Mouse (Mus musculus) stomach, postnatal 0 days (tissue): ENCODE measurements around the gene Ppme1. TPM values are rescaled to one million over a fixed set of nuclear protein-coding genes. Genes with fewer than 3 reads are reported as not detected.
A peak's percentile ranks its signal among the peaks of the same experiment; 100 is the strongest.

Source experiments
- ATAC-seq: fragments of 200-750 bp; cut with Nextera tagmentation; 2 replicates; pipeline ENCODE4 v1.8.0; 2017; ENCODE audit not compliant: low FRiP score, low TSS enrichment
- DNase-seq: peaks from one replicate; pipeline ENCODE4 v3.0.0-alpha.2; 2016; ENCODE audit warnings: low spot score
- H3K27ac ChIP-seq: fragments of 300-500 bp; sonication (generic); replicated peaks from 2 replicates; pipeline ENCODE4 v1.5.1; 2014; ENCODE audit warnings: mild to moderate bottlenecking, control low read depth
- H3K27me3 ChIP-seq: fragments of 300-500 bp; sonication (generic); 2 replicates; pipeline ENCODE4 v1.6.1; 2014; ENCODE audit warnings: low read length; ENCODE audit not compliant: control insufficient read depth, insufficient read depth
- H3K36me3 ChIP-seq: fragments of 300-500 bp; sonication (generic); 2 replicates; pipeline ENCODE4 v1.6.1; 2014; ENCODE audit warnings: low read length, mixed read lengths; ENCODE audit not compliant: control insufficient read depth, insufficient read depth
- H3K4me1 ChIP-seq: fragments of 300-500 bp; sonication (generic); replicated peaks from 2 replicates; pipeline ENCODE4 v1.6.1; 2014; ENCODE audit warnings: antibody characterized with exemption; ENCODE audit not compliant: control insufficient read depth, insufficient read depth
- H3K4me2 ChIP-seq: fragments of 300-500 bp; sonication (generic); replicated peaks from 2 replicates; pipeline ENCODE4 v1.6.1; 2014; ENCODE audit warnings: low read depth, mild to moderate bottlenecking, control low read depth, moderate library complexity
- H3K4me3 ChIP-seq: fragments of 300-500 bp; sonication (generic); 2 replicates; pipeline ENCODE4 v1.5.1; 2014; ENCODE audit warnings: low read depth, low read length, control low read depth
- H3K9ac ChIP-seq: fragments of 300-500 bp; sonication (generic); 2 replicates; pipeline ENCODE4 v1.6.1; 2014; ENCODE audit warnings: mild to moderate bottlenecking, low read length, control low read depth, mixed read lengths
- H3K9me3 ChIP-seq: fragments of 300-500 bp; sonication (generic); 2 replicates; pipeline ENCODE4 v1.6.1; 2016; ENCODE audit warnings: low read length; ENCODE audit not compliant: control insufficient read depth
- CTCF ChIP-seq: IDR thresholded peaks from 2 replicates; pipeline ENCODE4 v1.5.1; 2016; ENCODE audit warnings: antibody characterized with exemption, low read depth, mild to moderate bottlenecking, moderate library complexity
- EP300 ChIP-seq: optimal IDR thresholded peaks from 2 replicates; pipeline ENCODE3; 2016; ENCODE audit warnings: antibody characterized with exemption
- WGBS: fragments of 180-500 bp; shearing (Covaris S2); extraction: QIAGEN DNeasy Blood & Tissue Kit; methylation state at CpG from one replicate; pipeline ENCODE4 v1.1.7; 2014; 5-methylcytosine and 5-hydroxymethylcytosine counted together
- polyA plus RNA-seq: library from polyadenylated mRNA; unstranded; fragments of >200 nt; fragmentation: Nextera tagmentation; extraction: Ambion mirVana; gene quantifications from 2 replicates; pipeline ENCODE4 v1.2.1, GENCODE M21; 2015

Ppme1 gene
- polyA plus RNA-seq, 1 experiment from 2014 or later = 27.2 TPM

- Histone ChIP-seq H3K4me1 (no peaks in the 10 kb centered on the region), H3K4me3 (no peak overlapping the region), H3K4me2 (no peak overlapping the region), H3K36me3 (no peaks in the 10 kb centered on the region; the same call in 1 of the 2 replicates), H3K9ac (no peak overlapping the region), H3K27ac (no peak overlapping the region), H3K9me3 (no peaks in the 10 kb centered on the region), H3K27me3 (no peaks in the 10 kb centered on the region)
- TF ChIP-seq EP300 = no peak
- no peak for TF ChIP-seq CTCF
- 67% methylated on average over 5 of the region's 5 CpGs for WGBS
- DNase-seq = no peak
- no peak for ATAC-seq
These were observed 15.8 kb downstream of the Ppme1 start for GRCm38 (mm10) chr7:100356324-100356723.

- Histone ChIP-seq H3K4me3 (no peak overlapping the region), H3K4me1 (no peaks in the 10 kb centered on the region), H3K9ac (no peak overlapping the region), H3K27me3 (no peaks in the 10 kb centered on the region), H3K27ac (no peak overlapping the region), H3K9me3 (no peaks in the 10 kb centered on the region), H3K4me2 (no peak overlapping the region), H3K36me3 (no peaks in the 10 kb centered on the region; the same call in 1 of the 2 replicates)
- ATAC-seq (no peak), DNase-seq (no peak)
- WGBS = 73% methylated on average over 4 of the region's 4 CpGs
- TF ChIP-seq CTCF (no peak), EP300 (no peak)
These were observed 17.1 kb downstream of the Ppme1 start for GRCm38 (mm10) chr7:100354984-100355383.

- no peak for DNase-seq
- Histone ChIP-seq H3K9me3 (no peaks in the 10 kb centered on the region), H3K4me2 (no peak overlapping the region), H3K27me3 (no peaks in the 10 kb centered on the region), H3K9ac (no peak overlapping the region), H3K4me3 (no peak overlapping the region), H3K4me1 (no peaks in the 10 kb centered on the region), H3K27ac (no peak overlapping the region), H3K36me3 (peaks cover 27% of the 10 kb centered on the region)
- ATAC-seq = no peak
- no peak for TF ChIP-seq CTCF
- 92% methylated on average over 2 of the region's 2 CpGs for WGBS
These were observed 36.2 kb downstream of the Ppme1 start for GRCm38 (mm10) chr7:100335921-100336320.

GRCm38 (mm10) chr7:100331269-100331668, 40.8 kb downstream of the Ppme1 start:
- TF ChIP-seq EP300 (no peak), CTCF (no peak)
- H3K27me3 ChIP-seq = no peaks in the 10 kb centered on the region
- no peaks in the 10 kb centered on the region for H3K4me1 ChIP-seq
- no peak overlapping the region for H3K4me3 ChIP-seq
- no peak overlapping the region for H3K9ac ChIP-seq
- no peak for ATAC-seq
- H3K9me3 ChIP-seq = no peaks in the 10 kb centered on the region
- no peak for DNase-seq
- no peak overlapping the region for H3K27ac ChIP-seq
- 95% methylated on average over 3 of the region's 3 CpGs for WGBS
- peaks cover 20% of the 10 kb centered on the region for H3K36me3 ChIP-seq
- no peak overlapping the region for H3K4me2 ChIP-seq

GRCm38 (mm10) chr7:100328636-100329035, 43.5 kb downstream of the Ppme1 start:
- H3K27me3 ChIP-seq = no peaks in the 10 kb centered on the region
- no peak for TF ChIP-seq CTCF
- TF ChIP-seq EP300 = no peak
- DNase-seq (no peak), ATAC-seq (no peak)
- H3K4me3 ChIP-seq = no peak overlapping the region
- H3K36me3 ChIP-seq = peaks cover 13% of the 10 kb centered on the region
- H3K9me3 ChIP-seq = no peaks in the 10 kb centered on the region
- H3K9ac ChIP-seq = no peak overlapping the region
- no peak overlapping the region for H3K27ac ChIP-seq
- no peak overlapping the region for H3K4me2 ChIP-seq
- WGBS = 82% methylated on average over 4 of the region's 4 CpGs
- no peaks in the 10 kb centered on the region for H3K4me1 ChIP-seq

GRCm38 (mm10) chr7:100327514-100327913, 44.6 kb downstream of the Ppme1 start:
- Histone ChIP-seq H3K4me2 (no peak overlapping the region), H3K36me3 (peaks cover 8% of the 10 kb centered on the region), H3K4me1 (no peaks in the 10 kb centered on the region), H3K27ac (no peak overlapping the region), H3K27me3 (no peaks in the 10 kb centered on the region), H3K9ac (no peak overlapping the region), H3K4me3 (no peak overlapping the region), H3K9me3 (no peaks in the 10 kb centered on the region)
- ATAC-seq = 0 out of 2 replicates have a peak, but pooled peaks have one; percentile 26
- 84% methylated on average over 7 of the region's 7 CpGs for WGBS
- no peak for TF ChIP-seq EP300
- no peak for TF ChIP-seq CTCF
- DNase-seq = no peak
